Mouse (Mus musculus) urinary bladder, postnatal 14 days (tissue): ENCODE results near the gene Wdr4.
"Not testable (repeated sequence)": the region's sequence is repeated elsewhere in the genome, so short reads cannot be mapped to it uniquely, and the experiment has no call there.

ENCODE experiments used
- DNase-seq: peaks from one replicate; pipeline ENCODE4 v3.0.0; 2021; ENCODE audit warnings: low spot score

Wdr4 gene

GRCm38 (mm10) chr17:31535871-31536629, 16.3 kb upstream of the Wdr4 start:
- DNase-seq, result peak; percentile 35

DNA sequence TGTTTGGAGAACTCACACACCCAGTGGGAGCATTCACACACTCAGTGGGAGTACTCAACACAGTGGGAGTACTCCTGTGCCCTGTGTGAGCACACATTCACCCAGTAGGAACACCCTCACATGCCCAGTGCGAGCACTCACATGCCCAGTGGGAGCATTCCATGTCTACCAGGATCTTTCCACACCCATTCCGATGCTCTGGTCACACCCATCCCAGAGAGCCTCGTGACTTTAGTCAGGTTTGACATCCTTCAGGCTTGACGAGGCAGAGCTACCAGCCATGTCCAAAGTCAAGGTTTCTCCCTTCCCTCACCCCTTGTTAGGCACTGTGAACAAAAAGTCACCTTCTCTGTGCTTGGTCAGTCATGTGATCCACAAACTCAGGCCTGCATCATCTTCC, 15.6 kb upstream of the Wdr4 start:
- no peak for DNase-seq

GRCm38 (mm10) chr17:31532331-31532730, 12.6 kb upstream of the Wdr4 start:
- DNase-seq, result not testable (repeated sequence)

- no peak for DNase-seq
Measured at GRCm38 (mm10) chr17:31531441-31532158, 11.8 kb upstream of the Wdr4 start.

DNA sequence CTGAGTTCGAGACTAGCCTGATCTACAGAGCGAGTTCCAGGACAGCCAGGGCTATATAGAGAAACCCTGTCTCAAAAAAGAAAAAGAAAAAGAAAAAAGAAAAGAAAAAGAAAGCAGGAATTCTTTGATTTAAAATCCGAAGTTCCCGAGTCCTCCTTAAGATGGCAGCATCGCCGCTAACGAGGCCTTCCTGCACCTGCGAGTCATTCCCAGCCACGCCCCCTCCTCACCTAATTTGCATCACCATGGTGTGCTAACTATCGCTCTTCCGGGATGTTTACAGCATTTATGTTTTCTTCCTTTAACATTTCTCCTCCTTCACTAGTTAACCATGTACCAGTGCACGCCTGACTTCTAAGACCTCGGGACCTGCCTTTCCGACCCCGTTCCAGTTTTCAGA, 9.5 kb upstream of the Wdr4 start:
- peak; percentile 61 for DNase-seq

GRCm38 (mm10) chr17:31525816-31526215, 6.0 kb upstream of the Wdr4 start:
- no peak for DNase-seq

DNA sequence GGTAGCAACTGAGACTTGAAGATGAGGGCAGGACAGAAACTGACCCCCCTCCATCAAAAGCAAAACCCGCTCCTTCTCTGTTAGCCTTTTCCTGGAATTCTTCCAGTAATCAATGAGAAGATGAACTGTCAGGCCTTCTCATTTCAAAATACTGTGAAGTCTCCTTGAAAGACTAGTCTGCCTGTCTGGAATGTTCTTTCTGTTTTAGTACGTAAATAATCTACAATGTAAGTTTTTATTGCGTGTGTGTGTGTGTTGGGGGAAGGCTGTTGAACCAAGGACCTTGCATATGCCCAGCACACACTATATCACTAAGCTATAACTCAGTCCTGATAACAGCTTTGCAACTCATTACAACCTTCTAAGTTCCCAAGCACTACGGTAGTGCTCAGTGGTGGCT, 5.3 kb upstream of the Wdr4 start:
- no peak for DNase-seq

GRCm38 (mm10) chr17:31521948-31522347, 2.2 kb upstream of the Wdr4 start:
- DNase-seq, result no peak

DNA sequence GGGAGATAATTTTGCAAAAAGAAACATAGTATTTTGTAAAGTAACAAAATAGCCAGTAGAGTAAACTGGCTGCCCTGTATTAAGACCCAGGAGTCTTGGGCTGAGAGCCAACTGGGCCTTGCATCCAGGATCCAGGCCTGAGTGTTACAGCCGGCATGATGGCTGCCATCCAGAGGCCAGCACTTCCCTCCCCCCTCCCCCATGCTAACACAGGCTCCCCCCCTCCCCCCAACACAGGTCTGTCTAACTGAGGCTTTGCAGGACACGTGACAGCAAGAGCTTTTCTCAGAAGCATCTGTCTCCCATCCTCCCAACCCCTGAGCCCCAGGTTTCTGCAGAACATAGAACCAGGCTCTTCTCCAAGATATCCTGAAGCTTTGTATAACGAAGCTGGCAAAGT, 1.1 kb upstream of the Wdr4 start:
- peak; percentile 48 for DNase-seq

- no peak for DNase-seq
Measured at GRCm38 (mm10) chr17:31519344-31519945, 335 bp downstream of the Wdr4 start.

DNA sequence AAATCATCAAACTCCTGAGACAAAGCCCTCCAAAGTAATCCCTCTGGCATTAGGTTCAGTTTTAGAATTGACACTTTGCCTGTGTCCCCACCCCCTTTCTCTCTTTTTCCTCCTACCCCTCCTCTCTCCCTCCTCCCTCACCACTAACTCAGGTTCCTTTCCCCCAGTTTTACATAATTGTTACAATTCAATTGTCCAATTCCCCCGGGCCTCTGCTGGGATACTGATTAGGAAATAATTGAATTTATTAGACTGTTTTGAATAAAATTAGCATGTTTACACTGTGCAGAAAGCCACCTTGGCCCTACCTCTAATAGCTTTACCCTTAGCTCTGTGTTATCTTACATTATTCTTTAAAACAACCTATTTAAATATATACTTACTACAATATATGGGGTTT, 5.1 kb downstream of the Wdr4 start:
- DNase-seq, result no peak

DNA sequence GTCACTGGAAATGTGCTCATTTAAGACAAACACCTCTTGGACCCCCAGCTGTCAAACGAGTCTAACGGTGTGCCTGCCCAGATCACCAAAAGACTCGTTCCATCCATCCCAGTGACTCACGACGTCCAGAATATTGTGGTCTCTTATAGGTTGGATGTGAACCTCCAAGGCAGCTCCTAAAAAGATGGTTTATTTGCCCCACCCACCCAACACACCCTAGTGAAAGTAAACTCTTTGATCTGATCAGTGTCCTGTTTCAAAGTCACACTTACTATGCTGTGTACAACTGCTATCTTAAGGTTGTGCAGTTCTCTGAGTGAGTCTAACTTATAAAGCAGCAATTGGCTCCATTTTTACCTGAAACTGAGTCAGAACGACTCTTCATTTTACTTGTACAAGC, 7.2 kb downstream of the Wdr4 start:
- no peak for DNase-seq

DNA sequence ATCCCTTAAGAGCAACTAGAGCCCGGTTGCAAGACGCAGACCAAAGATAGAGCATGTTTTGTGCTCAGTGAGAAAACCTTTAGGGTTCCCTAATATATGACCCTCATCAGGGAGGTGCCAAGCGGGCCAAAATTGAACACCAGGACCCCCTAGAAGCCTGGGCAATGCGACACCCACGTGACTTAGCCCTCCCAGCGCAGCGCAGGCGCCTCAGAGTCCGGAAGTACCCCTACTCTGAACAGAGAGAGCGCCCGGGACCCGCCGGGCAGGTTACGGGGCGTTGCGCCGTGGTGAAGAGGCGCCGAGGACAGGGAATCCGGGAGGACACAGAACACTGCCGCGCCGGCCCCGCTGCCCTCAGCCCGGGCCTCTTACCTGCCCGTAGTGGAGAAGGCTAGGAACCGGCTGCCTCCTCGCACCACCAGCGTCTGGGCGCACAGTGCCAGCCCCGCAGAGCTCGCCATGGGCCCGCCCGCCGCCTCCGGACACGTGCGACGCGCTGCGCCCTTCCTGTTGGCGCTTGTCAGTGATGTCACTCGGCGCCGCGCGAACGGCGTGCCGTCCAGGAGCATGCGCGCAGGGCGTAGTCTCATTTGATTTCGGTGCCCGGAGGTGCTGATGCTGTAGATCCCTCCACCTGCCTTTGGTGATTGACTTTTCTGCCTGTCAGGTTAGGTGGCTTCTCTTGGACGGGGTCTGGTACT, 7.8 kb downstream of the Wdr4 start:
- peak; percentile 85 for DNase-seq

DNA sequence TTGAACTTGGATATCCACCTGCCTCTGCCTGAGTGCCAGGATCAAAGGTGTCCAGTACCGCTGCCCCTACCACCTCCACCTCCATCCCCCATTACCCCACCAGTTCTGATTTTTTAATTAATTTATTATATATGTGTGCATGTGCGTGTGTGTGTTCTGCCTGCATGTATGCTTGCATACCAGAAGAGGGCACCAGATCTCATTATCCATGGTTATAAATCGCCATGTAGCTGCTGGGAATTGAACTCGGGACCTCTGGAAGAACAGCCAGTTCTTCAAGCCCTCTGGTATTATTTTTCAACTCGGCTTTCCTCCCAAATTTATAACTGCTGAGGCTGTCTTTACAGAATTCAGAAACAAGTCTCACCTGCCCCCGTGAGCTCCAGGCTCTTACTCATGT, 8.8 kb downstream of the Wdr4 start:
- no peak for DNase-seq

DNA sequence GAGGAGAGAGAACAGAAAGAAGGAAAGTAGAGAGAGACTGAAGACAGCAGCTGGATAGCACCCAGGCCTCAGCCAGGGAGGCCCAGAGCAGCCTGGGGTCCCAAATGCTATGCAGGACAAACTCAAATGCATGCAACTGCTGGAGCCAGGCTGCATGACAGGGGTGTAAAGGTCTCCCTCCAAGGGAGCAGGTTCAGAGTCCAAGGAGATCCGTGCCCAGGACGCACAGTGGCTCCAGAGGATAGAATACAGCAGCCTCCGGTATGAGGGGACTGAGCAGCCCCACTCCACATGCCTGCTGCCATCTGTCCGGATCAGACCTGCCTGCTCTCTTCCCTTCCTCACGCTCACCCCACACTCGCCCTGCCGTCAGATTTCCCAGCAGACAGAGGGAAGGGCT, 13.5 kb downstream of the Wdr4 start:
- DNase-seq, result no peak

DNA sequence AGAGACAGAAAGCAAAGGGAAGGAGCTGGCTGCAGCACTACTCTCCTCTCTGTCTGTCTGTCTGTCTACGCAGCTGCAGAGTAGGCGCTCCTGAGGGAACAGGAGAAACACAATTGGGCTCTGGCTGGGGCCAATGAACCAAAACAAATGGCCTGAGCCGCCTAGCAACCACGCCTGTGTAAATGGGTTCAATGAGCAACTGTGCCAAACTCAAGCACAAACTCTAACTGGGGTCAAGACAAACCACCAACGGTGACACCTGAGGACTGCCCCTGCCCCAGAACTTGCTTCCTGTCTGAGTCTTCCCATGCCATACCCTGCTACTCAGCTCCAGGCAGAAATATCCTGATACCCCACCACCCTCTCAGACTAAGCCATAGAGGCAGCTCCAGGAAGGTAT, 14.8 kb downstream of the Wdr4 start:
- DNase-seq, result no peak

DNA sequence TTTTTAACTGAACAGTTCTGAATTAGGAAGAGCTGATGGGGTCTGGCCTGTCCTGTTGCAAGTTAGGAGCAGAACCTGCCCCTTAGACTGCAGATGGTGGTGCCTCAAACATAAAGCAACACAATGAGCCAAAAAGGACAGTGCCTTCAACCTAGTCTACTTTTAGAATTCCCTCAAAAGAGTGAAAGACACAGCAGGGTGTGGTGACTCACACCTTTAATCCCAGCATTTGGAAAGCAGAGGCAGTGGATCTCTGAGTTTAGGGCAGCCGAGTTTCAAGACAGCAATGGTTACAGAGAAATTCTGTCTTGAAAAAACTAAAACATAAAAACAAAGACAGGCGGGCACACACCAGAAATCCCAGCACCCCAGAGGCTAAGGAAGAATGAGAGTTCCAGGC, 15.8 kb downstream of the Wdr4 start:
- no peak for DNase-seq

- no peak for DNase-seq
Measured at GRCm38 (mm10) chr17:31503337-31503736, 16.4 kb downstream of the Wdr4 start.

- no peak for DNase-seq
Measured at GRCm38 (mm10) chr17:31502261-31502927, 17.4 kb downstream of the Wdr4 start.

DNA sequence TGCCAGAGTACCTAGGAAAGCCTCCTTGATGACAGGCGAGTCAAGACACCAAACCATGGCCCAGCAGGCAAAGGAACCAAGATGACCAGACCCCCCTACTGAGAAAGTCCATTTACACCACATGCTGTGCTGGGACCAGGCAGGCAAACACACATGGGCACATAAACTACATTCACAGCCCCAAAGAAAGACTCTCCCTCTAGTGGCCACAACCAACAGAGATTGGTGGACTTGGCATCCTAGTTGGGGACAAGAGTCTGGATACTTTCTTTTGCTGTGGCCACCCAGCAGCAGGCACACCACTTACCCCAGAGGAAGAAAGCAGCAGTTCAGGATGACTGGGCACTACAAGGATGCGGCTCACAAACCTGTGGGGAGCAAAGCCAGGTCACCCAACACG, 18.9 kb downstream of the Wdr4 start:
- DNase-seq, result no peak

DNA sequence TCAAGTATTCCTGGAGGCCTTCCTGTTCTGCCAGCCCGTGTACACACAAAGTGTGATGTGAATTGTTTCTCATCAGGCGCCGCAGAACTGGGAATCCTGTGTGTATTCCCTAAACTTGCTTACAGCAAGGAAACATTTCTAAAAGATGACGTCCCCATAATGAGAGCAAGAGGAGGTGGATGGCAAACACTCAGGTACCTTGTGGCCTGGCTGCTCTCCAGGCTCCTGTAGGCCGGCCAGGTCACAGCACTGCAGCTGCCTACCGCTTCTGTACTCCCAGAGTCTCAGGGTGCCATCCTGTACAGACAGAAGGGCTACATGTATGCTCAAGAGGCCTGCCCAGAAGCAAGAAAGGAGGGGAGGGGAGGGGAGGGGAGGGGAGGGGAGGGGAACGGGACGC, 19.4 kb downstream of the Wdr4 start:
- no peak for DNase-seq

- DNase-seq, result no peak
Measured at GRCm38 (mm10) chr17:31499725-31500124, 20.1 kb downstream of the Wdr4 start.
